Mouse (Mus musculus): ENCODE results near the gene Cnst. TPM values are rescaled to one million over a fixed set of nuclear protein-coding genes. Genes with fewer than 3 reads are reported as not detected.

Gene Cnst
- polyA plus RNA-seq, 1 experiment from 2014 or later: 21.6 TPM

DNA sequence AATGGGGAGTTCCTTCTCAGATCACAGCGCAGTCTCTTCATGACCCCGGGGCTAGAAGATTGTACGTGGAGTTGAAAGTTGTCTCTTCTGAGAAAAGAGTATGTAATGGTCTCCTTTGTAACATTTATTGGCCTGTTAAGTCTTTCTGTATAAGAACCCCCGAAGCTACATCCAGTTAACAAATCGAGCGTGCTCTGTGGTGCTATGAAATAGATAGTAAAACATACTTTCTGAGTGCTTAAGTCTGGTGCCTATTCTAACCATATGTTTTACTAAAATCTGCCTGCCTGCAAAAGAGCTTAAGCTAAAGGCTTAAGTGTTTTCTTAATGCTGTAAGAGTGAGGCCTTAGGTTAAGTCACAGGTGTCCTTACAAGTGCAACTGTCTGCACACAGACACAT lies 66.2 kb downstream of the Cnst start:
- H3K4me1 ChIP-seq: peaks cover 14% of the 10 kb centered on the region
- WGBS: 91% methylated on average over 6 of the region's 6 CpGs
- no peak overlapping the region for H3K27ac ChIP-seq (replicated peaks)
- peaks cover 21% of the 10 kb centered on the region for H3K36me3 ChIP-seq (replicated peaks)
- no peaks in the 10 kb centered on the region for H3K27me3 ChIP-seq (replicated peaks; ENCODE audit: low read depth, poor library complexity, severe bottlenecking)
- no peak overlapping the region for H3K4me3 ChIP-seq
- H3K9me3 ChIP-seq: no peaks in the 10 kb centered on the region
- DNase-seq (ENCODE audit: low spot score): no peak

DNA sequence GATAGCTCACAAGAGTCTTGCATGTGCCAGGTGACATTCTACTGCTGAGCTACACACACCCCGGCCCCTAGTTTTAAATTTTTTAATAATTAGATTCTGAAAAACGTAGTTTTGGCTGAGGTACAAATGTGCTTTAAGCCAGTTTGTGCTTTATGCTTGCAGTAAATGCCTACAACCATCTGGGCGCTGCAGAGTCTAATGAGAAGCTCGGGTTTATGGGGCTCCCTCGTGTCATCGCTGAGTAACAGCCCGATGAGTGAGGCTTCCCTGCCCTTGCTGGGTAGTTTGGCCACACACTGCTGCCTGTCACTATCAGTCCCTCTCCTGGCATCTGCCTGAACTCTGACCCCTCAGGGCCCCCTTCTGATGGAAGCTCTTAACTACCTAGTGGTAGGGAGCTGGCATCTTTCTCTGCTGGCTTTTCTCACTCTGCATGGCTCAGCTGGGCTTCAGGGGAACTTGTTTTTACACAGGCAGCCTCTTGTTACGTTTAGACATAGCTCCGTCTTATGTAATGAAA lies 66.9 kb downstream of the Cnst start:
- Histone ChIP-seq H3K4me1 (peaks cover 19% of the 10 kb centered on the region), H3K9me3 (no peaks in the 10 kb centered on the region), H3K4me3 (no peak overlapping the region), H3K36me3 (replicated peaks) (peaks cover 18% of the 10 kb centered on the region), H3K27ac (replicated peaks) (no peak overlapping the region), H3K27me3 (replicated peaks; ENCODE audit: low read depth, poor library complexity, severe bottlenecking) (no peaks in the 10 kb centered on the region)
- DNase-seq (ENCODE audit: low spot score): no peak
- 79% methylated on average over 9 of the region's 9 CpGs for WGBS

DNA sequence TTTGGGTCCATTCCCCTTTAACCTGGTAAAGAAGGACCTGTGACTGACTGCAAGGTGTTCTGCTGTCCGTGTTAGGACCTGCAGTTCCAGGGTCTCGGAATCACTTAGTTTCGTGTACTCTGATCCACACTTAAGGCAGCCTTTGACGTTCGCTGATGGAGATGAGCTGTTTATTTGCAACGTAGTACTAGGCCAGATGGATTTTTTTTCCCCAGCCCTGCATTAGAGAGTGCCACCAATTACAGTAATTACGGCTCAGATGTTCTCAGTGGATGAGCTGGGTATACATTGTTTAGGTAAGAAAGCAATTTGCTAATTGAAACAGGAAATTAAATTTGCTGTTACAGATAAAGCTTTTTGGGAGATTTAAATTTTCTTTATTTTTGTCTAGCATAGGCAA lies 71.3 kb downstream of the Cnst start:
- no peak for DNase-seq (ENCODE audit: low spot score)
- Histone ChIP-seq H3K36me3 (replicated peaks) (peaks cover 12% of the 10 kb centered on the region; the same call in 1 of the 2 replicates), H3K27ac (replicated peaks) (no peak overlapping the region), H3K4me3 (no peak overlapping the region), H3K9me3 (no peaks in the 10 kb centered on the region), H3K4me1 (peaks cover 11% of the 10 kb centered on the region), H3K27me3 (replicated peaks; ENCODE audit: low read depth, poor library complexity, severe bottlenecking) (no peaks in the 10 kb centered on the region)
- 72% methylated on average over 7 of the region's 7 CpGs for whole genome bisulfite sequencing

DNA sequence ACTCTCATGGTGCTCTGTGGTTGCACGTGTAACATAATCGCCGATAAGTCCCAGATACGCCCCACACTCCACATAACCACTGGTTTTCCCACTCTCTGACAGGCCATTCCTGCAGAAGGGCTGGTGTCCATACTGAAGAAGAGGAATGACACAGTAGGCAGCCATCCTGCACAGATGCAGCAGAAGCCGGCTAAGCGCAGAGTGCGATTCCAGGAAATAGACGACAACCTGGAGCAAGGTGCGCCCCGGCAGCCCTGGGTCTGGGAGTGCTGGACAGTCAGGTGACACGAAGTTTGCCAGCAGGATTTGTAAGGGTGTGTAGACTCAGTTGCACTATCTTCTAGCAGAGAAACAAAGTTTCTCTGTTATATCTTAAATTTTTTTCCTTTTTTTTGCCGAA lies 76.5 kb downstream of the Cnst start:
- 93% methylated on average over 12 of the region's 12 CpGs for WGBS
- Histone ChIP-seq H3K27ac (replicated peaks) (no peak overlapping the region), H3K4me1 (peaks cover 6% of the 10 kb centered on the region; the same call in 1 of the 2 replicates), H3K9me3 (no peaks in the 10 kb centered on the region), H3K27me3 (replicated peaks; ENCODE audit: low read depth, poor library complexity, severe bottlenecking) (no peaks in the 10 kb centered on the region), H3K4me3 (no peak overlapping the region), H3K36me3 (replicated peaks) (peaks cover 30% of the 10 kb centered on the region)
- DNase-seq (ENCODE audit: low spot score): no peak

DNA sequence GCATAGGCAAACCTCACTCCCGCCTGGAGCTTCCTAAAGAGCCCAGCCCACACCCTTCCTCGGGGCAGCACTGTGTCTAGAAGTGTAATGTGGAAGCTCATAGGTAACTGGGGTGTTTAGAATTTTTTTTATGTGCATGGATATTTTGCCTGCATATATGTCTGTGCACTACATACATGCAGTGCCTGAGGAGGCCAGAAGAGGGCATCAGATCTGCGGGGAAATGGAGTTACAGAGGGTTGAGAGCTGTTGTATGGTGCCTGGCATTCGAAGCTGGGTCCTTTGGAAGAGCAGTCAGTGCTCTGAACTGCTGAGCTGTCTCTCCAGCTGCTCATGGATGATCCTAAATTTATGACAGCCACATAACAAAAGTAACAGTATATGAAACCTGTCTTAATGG lies 77.5 kb downstream of the Cnst start:
- H3K36me3 ChIP-seq (replicated peaks): peaks cover 25% of the 10 kb centered on the region
- peak; percentile 51 for DNase-seq (ENCODE audit: low spot score)
- H3K9me3 ChIP-seq: no peaks in the 10 kb centered on the region
- no peaks in the 10 kb centered on the region for H3K4me1 ChIP-seq
- H3K27me3 ChIP-seq (replicated peaks; ENCODE audit: low read depth, poor library complexity, severe bottlenecking): no peaks in the 10 kb centered on the region
- H3K27ac ChIP-seq (replicated peaks): no peak overlapping the region
- WGBS: 58% methylated on average over 4 of the region's 4 CpGs
- H3K4me3 ChIP-seq: no peak overlapping the region

DNA sequence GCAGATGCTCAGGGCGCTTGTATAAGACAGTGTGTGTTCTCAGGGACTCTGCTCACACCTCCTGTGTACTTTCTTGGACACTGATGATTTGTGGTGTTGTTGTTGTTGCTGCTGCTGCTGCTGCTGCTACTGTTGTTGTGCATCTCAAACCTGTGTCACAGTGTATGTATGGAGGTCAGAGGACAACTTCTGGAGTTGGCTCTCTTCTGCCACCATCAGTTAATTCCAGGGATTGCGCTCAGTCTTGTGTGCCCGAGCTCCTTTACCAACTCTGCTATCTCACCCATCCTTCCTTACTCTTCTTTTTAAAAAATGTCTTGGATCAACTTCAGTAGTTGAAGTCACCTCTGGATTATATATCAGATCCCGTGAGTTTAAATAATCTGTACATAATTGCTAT lies 78.2 kb downstream of the Cnst start:
- 76% methylated on average over 4 of the region's 4 CpGs for WGBS
- H3K4me1 ChIP-seq: no peaks in the 10 kb centered on the region
- no peaks in the 10 kb centered on the region for H3K9me3 ChIP-seq
- DNase-seq (ENCODE audit: low spot score): peak; percentile 41
- H3K36me3 ChIP-seq (replicated peaks): peaks cover 23% of the 10 kb centered on the region
- no peak overlapping the region for H3K4me3 ChIP-seq
- no peak overlapping the region for H3K27ac ChIP-seq (replicated peaks)
- no peaks in the 10 kb centered on the region for H3K27me3 ChIP-seq (replicated peaks; ENCODE audit: low read depth, poor library complexity, severe bottlenecking)

DNA sequence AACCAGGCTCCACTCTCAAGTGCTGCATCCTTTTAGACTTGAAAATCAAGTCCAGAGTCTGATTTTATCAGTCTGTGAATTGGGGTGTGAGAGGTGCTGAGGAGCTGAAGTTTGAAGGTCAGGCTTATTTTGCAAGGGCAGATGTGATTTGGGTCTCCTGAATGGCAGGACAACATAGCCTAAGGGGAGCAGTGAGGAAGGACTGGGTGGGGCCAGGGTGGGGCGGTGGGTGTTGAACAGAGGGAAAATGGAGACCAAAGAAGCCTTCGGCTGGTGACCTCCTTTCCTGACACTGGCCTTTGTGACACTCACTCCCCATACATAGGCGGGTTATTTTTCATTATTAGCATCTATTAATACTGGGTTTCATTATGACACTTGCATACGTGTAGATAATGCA lies 81.7 kb downstream of the Cnst start:
- Histone ChIP-seq H3K4me1 (no peaks in the 10 kb centered on the region), H3K9me3 (no peaks in the 10 kb centered on the region), H3K27me3 (replicated peaks; ENCODE audit: low read depth, poor library complexity, severe bottlenecking) (no peaks in the 10 kb centered on the region), H3K4me3 (no peak overlapping the region), H3K36me3 (replicated peaks) (peaks cover 21% of the 10 kb centered on the region), H3K27ac (replicated peaks) (no peak overlapping the region)
- 91% methylated on average over 4 of the region's 4 CpGs for WGBS
- no peak for DNase-seq (ENCODE audit: low spot score)

DNA sequence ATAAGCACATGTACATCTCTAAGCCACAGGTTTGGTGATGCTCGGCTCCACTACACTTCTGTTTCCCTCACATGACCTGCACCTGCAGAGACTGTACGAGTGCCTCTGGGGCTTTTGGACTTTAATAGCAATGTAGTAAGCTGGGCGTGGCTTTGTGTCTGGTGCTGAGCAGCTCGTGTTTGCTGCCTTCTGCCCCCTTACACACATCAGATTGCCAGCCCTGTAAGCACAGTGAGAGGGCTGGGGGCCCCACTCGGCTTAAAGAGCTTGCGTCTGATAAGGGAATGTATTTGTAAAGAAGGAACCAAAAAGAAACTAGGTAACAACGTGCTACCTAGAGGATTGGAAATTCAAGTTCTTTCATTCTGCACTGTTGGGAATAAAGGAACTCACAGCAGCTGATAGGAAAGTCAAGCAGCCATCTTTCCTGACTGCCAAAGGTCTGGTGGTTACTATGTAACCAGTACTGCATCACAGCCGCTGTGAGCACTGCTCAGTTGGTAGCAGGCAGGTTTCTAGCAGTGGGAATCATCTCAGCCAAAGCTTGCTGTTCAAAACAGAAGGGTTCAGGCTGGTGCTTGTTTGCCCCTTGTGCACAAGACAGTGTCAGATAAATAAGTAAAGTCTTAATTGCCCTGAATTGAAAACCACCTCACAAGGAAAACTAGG lies 82.4 kb downstream of the Cnst start:
- Histone ChIP-seq H3K27me3 (replicated peaks; ENCODE audit: low read depth, poor library complexity, severe bottlenecking) (no peaks in the 10 kb centered on the region), H3K36me3 (replicated peaks) (peaks cover 15% of the 10 kb centered on the region), H3K4me3 (no peak overlapping the region), H3K9me3 (no peaks in the 10 kb centered on the region), H3K4me1 (no peaks in the 10 kb centered on the region), H3K27ac (replicated peaks) (no peak overlapping the region)
- 75% methylated on average over 8 of the region's 8 CpGs for WGBS
- DNase-seq (ENCODE audit: low spot score): no peak

DNA sequence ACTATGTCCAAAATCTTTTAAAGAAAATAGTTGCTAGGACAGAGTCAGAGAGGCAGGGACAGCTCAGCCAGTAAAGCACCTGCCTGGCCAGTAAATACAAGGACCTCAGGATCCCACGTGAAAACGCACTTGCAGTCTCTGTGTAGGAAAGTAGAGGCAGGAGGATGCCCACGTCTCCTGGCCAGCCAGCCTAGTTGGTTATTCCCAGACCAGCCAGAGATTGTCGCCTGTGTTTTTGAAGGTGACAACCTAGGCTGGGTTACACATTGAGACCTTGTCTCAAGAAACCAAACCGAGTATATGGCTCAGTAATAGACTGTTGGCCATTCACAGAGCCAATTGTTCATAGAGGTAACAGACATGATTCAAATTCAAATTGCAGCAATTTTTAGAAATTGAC lies 83.1 kb downstream of the Cnst start:
- Histone ChIP-seq H3K9me3 (no peaks in the 10 kb centered on the region), H3K4me3 (no peak overlapping the region), H3K36me3 (replicated peaks) (peaks cover 14% of the 10 kb centered on the region), H3K4me1 (no peaks in the 10 kb centered on the region), H3K27ac (replicated peaks) (no peak overlapping the region), H3K27me3 (replicated peaks; ENCODE audit: low read depth, poor library complexity, severe bottlenecking) (no peaks in the 10 kb centered on the region)
- DNase-seq (ENCODE audit: low spot score): no peak
- 81% methylated on average over 5 of the region's 5 CpGs for WGBS

DNA sequence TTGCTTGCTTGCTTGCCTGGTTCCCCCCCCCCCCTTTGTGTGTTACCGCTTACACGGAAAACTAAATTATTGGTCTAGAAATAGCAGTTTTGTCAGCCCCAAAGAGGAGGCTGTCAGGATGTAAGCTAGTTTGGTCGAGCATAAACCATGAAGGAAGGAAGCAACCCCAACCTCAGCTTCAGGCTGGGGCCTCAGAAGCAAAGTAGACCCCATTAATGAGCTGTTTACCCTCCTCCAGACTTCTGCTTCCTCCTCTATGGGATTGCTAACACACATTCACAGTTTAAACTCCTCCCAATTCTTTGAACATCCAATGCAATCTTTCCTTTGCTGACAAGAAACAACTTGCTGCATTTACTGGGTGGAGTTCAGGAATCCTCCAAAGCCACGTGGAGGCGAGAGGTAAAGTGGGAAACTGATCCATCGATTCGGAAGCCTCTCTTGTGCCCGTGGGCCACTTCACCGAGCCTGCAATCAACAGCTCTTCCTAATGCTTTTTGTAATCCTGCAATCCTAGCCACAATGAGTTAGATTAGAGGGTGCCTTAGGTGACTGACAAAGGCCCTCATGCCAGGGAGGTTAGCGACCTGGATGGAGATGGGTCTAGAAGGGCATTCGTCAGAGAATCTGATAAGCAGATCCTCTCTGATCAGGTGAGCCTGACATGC lies 86.7 kb downstream of the Cnst start:
- Histone ChIP-seq H3K9me3 (no peaks in the 10 kb centered on the region), H3K36me3 (replicated peaks) (no peaks in the 10 kb centered on the region), H3K4me1 (no peaks in the 10 kb centered on the region), H3K27me3 (replicated peaks; ENCODE audit: low read depth, poor library complexity, severe bottlenecking) (no peaks in the 10 kb centered on the region), H3K4me3 (no peak overlapping the region), H3K27ac (replicated peaks) (no peak overlapping the region)
- no peak for DNase-seq (ENCODE audit: low spot score)
- WGBS: 82% methylated on average over 11 of the region's 11 CpGs

DNA sequence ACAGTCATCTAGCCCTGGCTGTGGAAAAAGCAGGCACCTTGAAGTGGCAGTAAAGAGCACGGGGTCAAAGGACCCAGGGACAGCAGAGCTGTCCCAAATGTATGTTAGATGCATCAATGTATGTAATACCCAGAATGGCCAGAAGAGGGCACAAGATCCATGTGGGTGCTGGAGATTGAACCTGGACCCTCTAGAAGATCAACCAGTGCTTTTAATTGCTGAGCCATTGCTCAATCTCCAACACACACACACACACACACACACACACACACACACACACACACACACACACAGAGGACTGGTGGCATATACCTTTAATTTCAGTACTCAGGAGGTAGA lies 87.2 kb downstream of the Cnst start:
- Histone ChIP-seq H3K27ac (replicated peaks) (no peak overlapping the region), H3K27me3 (replicated peaks; ENCODE audit: low read depth, poor library complexity, severe bottlenecking) (no peaks in the 10 kb centered on the region), H3K4me3 (no peak overlapping the region), H3K4me1 (no peaks in the 10 kb centered on the region), H3K36me3 (replicated peaks) (no peaks in the 10 kb centered on the region), H3K9me3 (no peaks in the 10 kb centered on the region)
- DNase-seq (ENCODE audit: low spot score): peak; percentile 34
- whole genome bisulfite sequencing: 32% methylated on average over 1 of the region's 1 CpGs

DNA sequence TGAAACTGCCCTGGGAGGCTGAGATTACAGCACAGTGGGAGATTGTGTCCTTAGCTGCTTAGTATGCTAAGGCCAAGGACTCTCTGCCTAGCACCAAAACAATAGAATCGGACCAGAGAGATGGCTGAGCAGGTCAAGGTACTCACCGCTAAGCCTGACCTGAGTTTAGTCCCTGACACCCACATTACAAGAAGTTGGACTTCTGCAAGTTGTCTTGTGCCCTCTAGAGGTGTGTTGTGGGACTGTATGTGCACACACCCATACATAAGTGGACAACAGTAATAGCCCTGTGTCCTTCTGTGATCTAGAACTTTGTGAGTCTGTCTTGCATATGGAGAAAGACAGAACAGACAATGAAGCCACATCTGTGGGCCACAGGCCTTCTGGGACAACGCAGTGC lies 88.0 kb downstream of the Cnst start:
- 86% methylated on average over 3 of the region's 3 CpGs for WGBS
- no peak for DNase-seq (ENCODE audit: low spot score)
- H3K4me3 ChIP-seq: no peak overlapping the region
- no peaks in the 10 kb centered on the region for H3K27me3 ChIP-seq (replicated peaks; ENCODE audit: low read depth, poor library complexity, severe bottlenecking)
- no peaks in the 10 kb centered on the region for H3K36me3 ChIP-seq (replicated peaks)
- no peak overlapping the region for H3K27ac ChIP-seq (replicated peaks)
- no peaks in the 10 kb centered on the region for H3K4me1 ChIP-seq
- H3K9me3 ChIP-seq: no peaks in the 10 kb centered on the region

DNA sequence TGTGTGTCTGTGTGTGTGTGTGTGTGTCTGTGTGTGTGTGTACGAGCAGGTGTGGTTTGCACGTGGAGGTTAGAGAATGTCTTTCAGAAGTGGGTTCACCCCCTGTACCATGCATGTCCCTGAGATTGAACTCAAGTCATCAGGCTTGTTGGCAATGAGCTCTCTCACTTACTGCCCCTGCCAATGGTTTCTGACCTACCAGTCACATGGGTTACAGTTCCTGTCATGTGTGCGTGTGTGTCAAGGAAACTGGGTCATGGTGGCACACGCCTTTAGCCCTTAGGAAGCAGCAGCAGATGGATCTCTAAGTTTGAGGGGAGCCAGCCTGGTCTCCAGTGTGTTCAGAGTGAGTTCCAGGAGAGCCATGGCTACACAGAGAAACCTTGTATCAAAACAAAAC lies 96.6 kb downstream of the Cnst start:
- H3K4me1 ChIP-seq: peaks cover 7% of the 10 kb centered on the region
- no peaks in the 10 kb centered on the region for H3K9me3 ChIP-seq
- H3K36me3 ChIP-seq (replicated peaks): no peaks in the 10 kb centered on the region
- no peak overlapping the region for H3K4me3 ChIP-seq
- DNase-seq (ENCODE audit: low spot score): no peak
- no peak overlapping the region for H3K27ac ChIP-seq (replicated peaks)
- WGBS: 87% methylated on average over 4 of the region's 4 CpGs
- H3K27me3 ChIP-seq (replicated peaks; ENCODE audit: low read depth, poor library complexity, severe bottlenecking): no peaks in the 10 kb centered on the region

Data from embryonic facial prominence, embryonic 10.5 days (tissue).